Mouse (Mus musculus) MEL (cell line): ENCODE results near the gene Pard3.

ENCODE experiments used
- CHD2 ChIP-seq: IDR thresholded peaks from 2 replicates; pipeline ENCODE4 v1.6.1; 2011; ENCODE audit warnings: low read length, improper control_type of control experiment
- CTCF ChIP-seq, 3 experiments: IDR thresholded peaks in 2 of 3; conservative IDR thresholded peaks in 1 of 3; 2 replicates each; pipeline ENCODE4 v1.5.1; 2011 to 2012; ENCODE audit warnings: low read length in 3 of 3, low read depth in 2 of 3, mild to moderate bottlenecking in 2 of 3, improper control_type of control experiment in 1 of 3, inconsistent platforms in 1 of 3, mixed read lengths in 1 of 3, moderate library complexity in 1 of 3; ENCODE audit not compliant: control insufficient read depth in 1 of 3, insufficient read depth in 1 of 3, poor library complexity in 1 of 3, severe bottlenecking in 1 of 3
- EP300 ChIP-seq, 2 experiments: IDR thresholded peaks; 2 replicates each; pipeline ENCODE4 v1.6.1; 2011; ENCODE audit warnings: improper control_type of control experiment in 2 of 2, low read length in 2 of 2, low read depth in 1 of 2, mild to moderate bottlenecking in 1 of 2
- MXI1 ChIP-seq: IDR thresholded peaks from 2 replicates; pipeline ENCODE4 v1.6.1; 2011; ENCODE audit warnings: mild to moderate bottlenecking, low read depth, low read length, improper control_type of control experiment
- POLR2A ChIP-seq, 2 experiments: IDR thresholded peaks; 2 replicates each; pipeline ENCODE4 v1.6.1; 2011 to 2012; ENCODE audit warnings: low read length in 2 of 2, mild to moderate bottlenecking in 2 of 2, control low read depth in 1 of 2, improper control_type of control experiment in 1 of 2, low read depth in 1 of 2, moderate library complexity in 1 of 2; ENCODE audit not compliant: control insufficient read depth in 1 of 2, insufficient read depth in 1 of 2, poor library complexity in 1 of 2
- TAL1 ChIP-seq: IDR thresholded peaks from 2 replicates; pipeline ENCODE4 v1.6.1; 2012; ENCODE audit warnings: mild to moderate bottlenecking, inconsistent platforms, low read length, moderate library complexity, mixed read lengths
- TCF12 ChIP-seq: IDR thresholded peaks from 2 replicates; pipeline ENCODE4 v1.6.1; 2014; ENCODE audit warnings: low read depth, mild to moderate bottlenecking, inconsistent platforms, low read length, improper control_type of control experiment, moderate library complexity
- USF2 ChIP-seq, 2 experiments: IDR thresholded peaks; 2 replicates each; pipeline ENCODE4 v1.6.1; 2011 to 2012; ENCODE audit warnings: improper control_type of control experiment in 2 of 2, low read length in 2 of 2, borderline replicate concordance in 1 of 2, inconsistent platforms in 1 of 2, low read depth in 1 of 2, mild to moderate bottlenecking in 1 of 2; ENCODE audit not compliant: insufficient read depth in 1 of 2
- ZMIZ1 ChIP-seq: IDR thresholded peaks from 2 replicates; pipeline ENCODE4 v1.6.1; 2012; ENCODE audit warnings: low read depth, mild to moderate bottlenecking, inconsistent platforms, low read length, improper control_type of control experiment, moderate library complexity

DNA sequence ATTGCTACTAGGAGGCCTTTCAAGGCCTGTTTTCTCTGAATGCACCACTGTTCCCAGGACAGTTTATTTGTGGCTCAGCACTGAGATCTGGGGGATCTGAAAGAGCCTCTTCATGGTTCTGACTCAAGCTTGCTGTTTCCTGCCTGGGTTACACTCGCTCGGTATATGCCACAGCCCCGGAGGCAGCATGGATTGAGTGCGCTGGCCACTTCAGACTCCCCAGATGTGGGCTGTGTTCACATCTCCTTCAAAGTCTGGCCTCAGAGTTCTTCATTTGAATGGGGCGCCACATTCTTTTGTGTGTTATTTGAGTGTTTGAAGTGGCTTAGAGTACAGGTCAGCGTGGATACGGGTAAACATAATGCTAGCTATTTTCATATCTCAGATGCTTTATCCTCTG, 190.9 kb downstream of the Pard3 start:
- TF ChIP-seq POLR2A (IDR thresholded peaks at IDR 0.05; ENCODE audit: control insufficient read depth in 1 of 2, insufficient read depth in 1 of 2, low read depth in 1 of 2, low read length in 2 of 2, poor library complexity in 1 of 2), result no peak
- TF ChIP-seq EP300 (IDR thresholded peaks at IDR 0.05; ENCODE audit: low read depth in 1 of 2, low read length in 2 of 2), result no peak
- TF ChIP-seq TAL1, result no peak
- TF ChIP-seq CTCF (IDR thresholded peaks at IDR 0.05 in 2 of 3, conservative IDR thresholded peaks at IDR 0.05 in 1 of 3; ENCODE audit: control insufficient read depth in 1 of 3, insufficient read depth in 1 of 3, low read depth in 2 of 3, low read length in 3 of 3, poor library complexity in 1 of 3, severe bottlenecking in 1 of 3), result no peak
- no peak for TF ChIP-seq CHD2
- TF ChIP-seq USF2 (IDR thresholded peaks at IDR 0.05; ENCODE audit: borderline replicate concordance in 1 of 2, insufficient read depth in 1 of 2, low read depth in 1 of 2, low read length in 2 of 2), result no peak
- TF ChIP-seq TCF12, result no peak
- TF ChIP-seq MXI1, result no peak
- TF ChIP-seq ZMIZ1, result no peak
